14 mouse cellular contexts compared by ENCODE assay signal in the genomic region with DNA sequence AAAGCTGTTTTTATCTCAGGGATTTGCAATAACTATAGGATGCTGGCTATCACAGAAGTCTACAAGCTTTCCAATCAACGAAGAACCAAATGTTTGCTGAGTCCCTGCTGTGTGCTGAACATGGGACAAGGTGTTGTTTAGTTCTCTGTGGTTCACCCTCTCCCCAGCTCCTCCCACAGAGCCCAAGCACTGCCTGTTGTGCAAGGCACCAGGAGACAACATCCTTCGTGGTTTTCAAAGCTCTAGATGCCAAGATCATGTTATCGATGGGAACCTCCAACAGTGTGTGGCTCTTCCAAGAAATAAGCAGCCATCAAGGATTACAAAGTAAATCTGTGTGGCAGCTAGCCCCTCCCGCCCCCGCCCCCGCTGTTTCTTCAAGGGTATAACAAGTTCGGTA.
"Had no signal": no experiment of that assay in that cellular context is flagged by ENCODE, and none has a peak within 500 bp of the region (broad histone marks: within the 10 kb centered on the region; RNA-seq: fewer than 3 reads in every experiment).

No protein-coding gene starts in this region.

- H3K9ac ChIP-seq: limb, embryonic 12.5 days; liver, embryonic 15.5 days; midbrain, embryonic 15.5 days; neural tube, embryonic 12.5 days had no signal

- H3K9me3 ChIP-seq: limb, embryonic 12.5 days; liver, embryonic 15.5 days; megakaryocyte, embryonic 14.5 days; midbrain, embryonic 15.5 days; neural tube, embryonic 12.5 days had no signal

- H3K27ac ChIP-seq: layer of hippocampus, adult 2 months; limb, embryonic 12.5 days; neural tube, embryonic 12.5 days had no signal

- ATAC-seq: lung, postnatal 0 days; midbrain, embryonic 15.5 days had no signal

- DNase-seq: kidney, postnatal 10 days; kidney, postnatal 4 days; liver; lung, adult 2 months; lung, postnatal 36 days; right cerebral cortex, postnatal 14 days had no signal

- H3K36me3 ChIP-seq: limb, embryonic 12.5 days; liver, embryonic 15.5 days; midbrain, embryonic 15.5 days; neural tube, embryonic 12.5 days had no signal

- H3K4me2 ChIP-seq: limb, embryonic 12.5 days; liver, embryonic 15.5 days; midbrain, embryonic 11.5 days; midbrain, embryonic 15.5 days; neural tube, embryonic 12.5 days had no signal

- H3K27me3 ChIP-seq: liver, embryonic 15.5 days; megakaryocyte, embryonic 14.5 days; midbrain, embryonic 15.5 days; neural tube, embryonic 12.5 days had no signal

- H3K4me3 ChIP-seq: layer of hippocampus, adult 2 months; limb, embryonic 12.5 days; liver, embryonic 15.5 days; megakaryocyte, embryonic 14.5 days; midbrain, embryonic 15.5 days; neural tube, embryonic 12.5 days had no signal
